Mouse (Mus musculus) hindbrain, embryonic 15.5 days (tissue): ENCODE results near the gene Tedc2. TPM values are rescaled to one million over a fixed set of nuclear protein-coding genes. Genes with fewer than 3 reads are reported as not detected.

Experiments
- ATAC-seq: fragments of 200-750 bp; cut with Nextera tagmentation; 2 replicates; pipeline ENCODE4 v1.8.0; 2017; ENCODE audit warnings: low read depth, moderate number of reproducible peaks, moderate TSS enrichment; ENCODE audit not compliant: low FRiP score
- H3K27ac ChIP-seq: fragments of 300-500 bp; sonication (generic); replicated peaks from 2 replicates; pipeline ENCODE4 v1.5.1; 2015; ENCODE audit warnings: mild to moderate bottlenecking, inconsistent platforms
- H3K27me3 ChIP-seq: fragments of 300-500 bp; sonication (generic); 2 replicates; pipeline ENCODE4 v1.6.1; 2015; ENCODE audit warnings: control low read depth, inconsistent platforms
- H3K36me3 ChIP-seq: fragments of 300-500 bp; sonication (generic); 2 replicates; pipeline ENCODE4 v1.6.1; 2015; ENCODE audit warnings: control low read depth, inconsistent platforms
- H3K4me1 ChIP-seq: fragments of 300-500 bp; sonication (generic); replicated peaks from 2 replicates; pipeline ENCODE4 v1.6.1; 2015; ENCODE audit warnings: control low read depth, inconsistent platforms
- H3K4me2 ChIP-seq: fragments of 300-500 bp; sonication (generic); 2 replicates; pipeline ENCODE4 v1.6.1; 2015; ENCODE audit warnings: moderate library complexity, mild to moderate bottlenecking, inconsistent platforms
- H3K4me3 ChIP-seq: fragments of 300-500 bp; sonication (generic); 2 replicates; pipeline ENCODE4 v1.5.1; 2015; ENCODE audit warnings: mild to moderate bottlenecking, inconsistent platforms
- H3K9ac ChIP-seq: fragments of 300-500 bp; sonication (generic); 2 replicates; pipeline ENCODE4 v1.6.1; 2015; ENCODE audit warnings: inconsistent platforms
- H3K9me3 ChIP-seq: fragments of 300-500 bp; sonication (generic); 2 replicates; pipeline ENCODE4 v1.6.1; 2016; ENCODE audit warnings: control low read depth, inconsistent platforms
- WGBS: fragments of 180-500 bp; shearing (Covaris S2); methylation state at CpG from one replicate; pipeline ENCODE4 v1.1.7; 2015; 5-methylcytosine and 5-hydroxymethylcytosine counted together
- polyA plus RNA-seq: library from polyadenylated mRNA; unstranded; fragments of >200 nt; fragmentation: Nextera tagmentation; extraction: Ambion mirVana; gene quantifications from 2 replicates; pipeline ENCODE4 v1.2.1, GENCODE M21; 2015

Tedc2 gene
- polyA plus RNA-seq, 1 experiment from 2014 or later: 12.6 TPM

DNA sequence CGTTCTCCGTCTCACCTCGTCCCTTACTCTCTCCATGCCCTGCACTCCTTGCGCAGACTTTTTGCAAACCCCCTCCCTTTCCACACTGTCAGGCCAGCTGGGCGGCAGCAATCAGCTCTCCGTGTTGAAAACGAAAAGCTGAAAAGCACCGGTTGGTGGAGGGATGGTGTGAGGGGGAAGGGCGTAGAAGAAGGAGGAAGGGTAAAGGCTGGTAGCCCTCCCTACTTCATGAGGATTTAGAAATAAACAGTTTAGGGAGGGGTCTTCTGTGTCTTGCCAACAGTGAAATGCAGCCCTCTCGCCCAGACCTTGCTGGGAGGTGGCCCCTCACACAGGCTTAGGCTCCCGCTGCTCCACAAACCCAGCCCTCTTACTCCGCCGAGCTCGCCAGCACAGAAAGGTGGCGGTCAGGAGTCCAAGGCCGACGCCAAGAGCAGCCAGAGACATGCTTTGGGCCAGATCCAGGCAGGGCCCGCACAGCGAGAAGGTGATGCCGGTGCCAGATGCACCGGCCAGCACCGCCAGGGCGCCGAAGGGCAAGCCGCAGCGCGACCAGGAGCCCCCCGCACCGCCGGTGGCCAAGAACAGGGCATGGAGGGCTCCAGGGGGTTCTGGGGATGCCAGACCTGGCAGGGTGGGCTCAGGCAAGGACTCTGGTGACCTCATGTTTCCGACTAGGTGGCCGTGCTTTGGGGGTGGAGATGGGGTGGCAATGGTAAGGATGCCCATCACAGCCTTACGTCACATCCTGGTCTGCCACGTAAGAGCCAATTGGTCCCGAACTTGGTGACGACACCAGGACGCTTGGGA, 8.8 kb downstream of the Tedc2 start:
- no peaks in the 10 kb centered on the region for H3K9me3 ChIP-seq
- H3K27ac ChIP-seq: peak overlapping the region; percentile 84
- WGBS: under 1% methylated on average over 37 of the region's 37 CpGs
- H3K4me2 ChIP-seq: peak overlapping the region; percentile 97
- peak; percentile 63 for ATAC-seq
- no peaks in the 10 kb centered on the region for H3K27me3 ChIP-seq
- H3K4me1 ChIP-seq: peaks cover 54% of the 10 kb centered on the region
- peak overlapping the region; percentile 85 for H3K9ac ChIP-seq
- H3K4me3 ChIP-seq: peak overlapping the region; percentile 56
- peaks cover 18% of the 10 kb centered on the region for H3K36me3 ChIP-seq

DNA sequence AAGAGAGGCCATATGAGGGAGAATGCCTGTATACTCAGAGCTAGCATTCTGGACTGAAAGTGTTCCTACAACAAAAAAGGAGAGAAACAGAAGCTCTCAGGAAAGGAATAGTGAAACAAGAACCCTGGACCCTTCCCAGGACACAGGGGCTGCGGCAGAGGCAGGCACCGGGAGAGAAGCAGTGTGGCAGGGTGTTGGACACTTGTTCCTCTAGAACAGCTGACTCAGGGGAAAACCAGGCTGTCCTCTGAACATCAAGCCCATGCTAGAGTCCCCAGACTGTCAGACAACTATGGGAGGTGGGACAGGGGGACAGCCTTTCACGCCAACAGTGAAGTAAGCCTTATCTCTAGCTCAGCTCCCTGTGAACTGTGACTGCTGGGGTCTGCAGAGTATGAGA, 10.1 kb downstream of the Tedc2 start:
- peaks cover 8% of the 10 kb centered on the region; the same call in 1 of the 2 replicates for H3K36me3 ChIP-seq
- 83% methylated on average over 3 of the region's 3 CpGs for WGBS
- peak overlapping the region; percentile 97 for H3K4me2 ChIP-seq
- H3K9ac ChIP-seq: no peak overlapping the region
- H3K27me3 ChIP-seq: no peaks in the 10 kb centered on the region
- H3K4me1 ChIP-seq: peaks cover 67% of the 10 kb centered on the region
- no peak for ATAC-seq
- no peaks in the 10 kb centered on the region for H3K9me3 ChIP-seq
- no peak overlapping the region for H3K4me3 ChIP-seq
- H3K27ac ChIP-seq: no peak overlapping the region

GRCm38 (mm10) chr17:24209916-24210240, 10.8 kb downstream of the Tedc2 start:
- no peak overlapping the region for H3K9ac ChIP-seq
- H3K4me3 ChIP-seq: no peak overlapping the region
- peak overlapping the region; percentile 93 for H3K4me2 ChIP-seq
- H3K27me3 ChIP-seq: no peaks in the 10 kb centered on the region
- peaks cover 69% of the 10 kb centered on the region for H3K4me1 ChIP-seq
- H3K27ac ChIP-seq: peak overlapping the region; percentile 74; the same call in 1 of the 2 replicates
- 81% methylated on average over 3 of the region's 3 CpGs for WGBS
- no peaks in the 10 kb centered on the region for H3K9me3 ChIP-seq
- 0 out of 2 replicates have a peak, but pooled peaks cover under 1% of the 10 kb centered on the region for H3K36me3 ChIP-seq
- ATAC-seq: no peak

DNA sequence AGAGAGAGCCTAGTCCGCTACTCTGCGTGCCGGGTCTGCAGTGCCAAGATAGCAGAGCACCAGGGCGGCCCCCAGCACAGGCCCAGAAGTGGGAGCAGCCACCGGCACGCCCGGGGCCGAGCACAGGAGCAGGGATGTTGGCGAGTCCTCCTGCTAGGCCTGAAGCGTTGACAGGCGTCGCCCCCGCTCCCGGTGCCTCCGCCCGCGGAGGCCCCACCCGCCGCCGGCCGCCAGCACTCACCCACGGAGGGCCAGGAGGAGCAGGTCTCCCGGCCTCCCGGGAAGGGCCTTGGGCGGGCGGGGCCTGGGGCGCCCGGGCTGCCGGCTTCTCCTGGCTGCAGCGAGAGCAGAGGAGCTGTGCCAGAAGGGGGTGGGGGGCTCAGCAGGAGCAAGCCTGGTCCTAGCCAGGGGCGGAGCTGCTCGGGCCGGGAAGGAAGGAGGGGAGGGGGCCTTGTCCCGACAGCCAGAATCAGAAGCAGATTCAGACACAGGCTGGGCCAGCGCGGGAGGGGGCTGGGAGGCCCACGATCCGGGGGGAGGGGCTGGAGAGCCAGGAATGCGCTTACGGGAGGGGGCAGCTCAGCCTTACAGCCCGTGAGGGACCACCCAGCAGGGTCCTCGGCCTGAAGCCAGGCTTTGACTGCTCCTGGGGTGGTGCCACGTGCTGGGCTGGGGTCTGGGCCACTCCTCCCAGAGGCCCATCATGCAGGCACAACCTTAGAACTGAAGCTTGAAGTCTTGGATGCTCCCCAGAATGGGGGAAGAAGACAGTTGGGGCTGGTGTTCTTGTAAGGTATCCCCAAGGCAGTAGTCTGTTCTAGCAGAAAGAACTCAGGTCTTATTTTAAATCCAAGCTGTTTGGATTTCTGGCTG, 11.4 kb downstream of the Tedc2 start, which contains the start of gene Ntn3:
TSS of gene Ntn3 (minus strand) at position 489 of the 873 bp plus-strand sequence.
- Histone ChIP-seq H3K36me3 (no peaks in the 10 kb centered on the region), H3K27me3 (no peaks in the 10 kb centered on the region), H3K4me3 (peak within 1 kb of the TSS; percentile 47), H3K27ac (peak within 1 kb of the TSS; percentile 74), H3K4me1 (peaks cover 75% of the 10 kb centered on the region), H3K9ac (peak within 1 kb of the TSS; percentile 73), H3K4me2 (peak within 1 kb of the TSS; percentile 93), H3K9me3 (no peaks in the 10 kb centered on the region)
- ATAC-seq: peak; percentile 7; the same call in 1 of the 2 replicates
- 1% methylated on average over 35 of the region's 43 CpGs for WGBS

DNA sequence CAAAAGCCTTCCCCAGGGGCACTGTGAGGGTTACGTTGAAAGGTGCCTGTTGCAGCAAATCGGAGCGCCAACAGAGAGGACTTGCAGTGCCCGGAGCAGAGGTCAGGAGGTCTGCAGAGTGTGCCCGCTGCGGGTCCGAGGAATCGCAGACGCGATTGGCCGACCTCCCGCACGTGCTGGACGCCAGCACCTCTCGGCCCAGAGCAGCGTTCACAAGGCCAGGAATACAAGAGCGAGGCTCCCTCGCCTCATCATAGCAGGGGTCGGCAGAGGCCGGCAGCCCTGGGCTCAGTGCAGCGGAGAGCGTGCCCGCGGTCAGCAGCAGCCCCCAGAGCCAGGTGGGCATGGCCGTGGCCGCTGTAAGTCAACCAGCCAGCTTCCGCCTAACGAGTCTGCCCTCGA, 12.0 kb downstream of the Tedc2 start:
- no peak for ATAC-seq
- H3K27me3 ChIP-seq: no peaks in the 10 kb centered on the region
- H3K9ac ChIP-seq: peak overlapping the region; percentile 73
- peak overlapping the region; percentile 47 for H3K4me3 ChIP-seq
- H3K36me3 ChIP-seq: no peaks in the 10 kb centered on the region
- H3K27ac ChIP-seq: peak overlapping the region; percentile 74
- 0% methylated on average over 29 of the region's 29 CpGs for WGBS
- H3K4me1 ChIP-seq: peaks cover 81% of the 10 kb centered on the region
- no peaks in the 10 kb centered on the region for H3K9me3 ChIP-seq
- peak overlapping the region; percentile 93 for H3K4me2 ChIP-seq

- ATAC-seq: no peak
Observed at GRCm38 (mm10) chr17:24207768-24208640, 12.6 kb downstream of the Tedc2 start.

GRCm38 (mm10) chr17:24206451-24207351, 13.9 kb downstream of the Tedc2 start:
- WGBS: 4% methylated on average over 62 of the region's 62 CpGs
- ATAC-seq: peak; percentile 17
- no peaks in the 10 kb centered on the region for H3K9me3 ChIP-seq

More at GRCm38 (mm10) chr17:24207768-24208640, 12.6 kb downstream of the Tedc2 start:
- H3K4me2 ChIP-seq: peak overlapping the region; percentile 93
- WGBS: 52% methylated on average over 34 of the region's 34 CpGs
- H3K27me3 ChIP-seq: no peaks in the 10 kb centered on the region
- peak overlapping the region; percentile 47 for H3K4me3 ChIP-seq
- H3K27ac ChIP-seq: peak overlapping the region; percentile 74; the same call in 1 of the 2 replicates
- H3K36me3 ChIP-seq: no peaks in the 10 kb centered on the region
- no peaks in the 10 kb centered on the region for H3K9me3 ChIP-seq
- peaks cover 88% of the 10 kb centered on the region for H3K4me1 ChIP-seq
- H3K9ac ChIP-seq: peak overlapping the region; percentile 73

DNA sequence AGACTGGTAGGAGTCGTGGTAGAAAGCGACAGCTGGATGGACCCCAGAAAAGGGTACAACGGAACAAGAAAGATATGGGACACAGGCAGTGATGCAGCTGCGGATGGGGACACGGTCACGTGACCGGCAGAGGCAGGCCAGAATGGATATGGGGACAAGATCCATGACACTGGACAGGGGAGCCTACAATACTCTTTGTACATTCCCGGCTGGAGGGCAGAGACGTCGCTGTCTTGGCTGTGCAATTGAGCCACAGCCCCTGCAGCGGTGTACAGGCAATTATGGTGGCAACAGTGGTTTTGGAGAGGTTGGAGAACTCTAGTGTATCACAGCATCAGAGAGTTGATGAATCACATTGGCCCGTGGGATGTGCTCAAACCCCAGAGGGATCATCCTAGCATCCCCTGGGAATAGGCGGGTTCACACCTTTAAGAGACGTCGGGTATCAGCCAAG, 14.7 kb downstream of the Tedc2 start:
- Histone ChIP-seq H3K27me3 (no peaks in the 10 kb centered on the region), H3K9ac (peak overlapping the region; percentile 81), H3K36me3 (no peaks in the 10 kb centered on the region), H3K27ac (peak overlapping the region; percentile 80), H3K4me3 (peak overlapping the region; percentile 81), H3K9me3 (no peaks in the 10 kb centered on the region), H3K4me1 (peaks cover 92% of the 10 kb centered on the region), H3K4me2 (peak overlapping the region; percentile 93)
- peak; percentile 16; the same call in 1 of the 2 replicates for ATAC-seq
- WGBS: 5% methylated on average over 15 of the region's 15 CpGs

More at GRCm38 (mm10) chr17:24206451-24207351, 13.9 kb downstream of the Tedc2 start:
- Histone ChIP-seq H3K4me1 (peaks cover 95% of the 10 kb centered on the region), H3K27ac (peak overlapping the region; percentile 80), H3K4me2 (peak overlapping the region; percentile 93), H3K36me3 (no peaks in the 10 kb centered on the region), H3K27me3 (no peaks in the 10 kb centered on the region), H3K9ac (peak overlapping the region; percentile 81), H3K4me3 (peak overlapping the region; percentile 81)

DNA sequence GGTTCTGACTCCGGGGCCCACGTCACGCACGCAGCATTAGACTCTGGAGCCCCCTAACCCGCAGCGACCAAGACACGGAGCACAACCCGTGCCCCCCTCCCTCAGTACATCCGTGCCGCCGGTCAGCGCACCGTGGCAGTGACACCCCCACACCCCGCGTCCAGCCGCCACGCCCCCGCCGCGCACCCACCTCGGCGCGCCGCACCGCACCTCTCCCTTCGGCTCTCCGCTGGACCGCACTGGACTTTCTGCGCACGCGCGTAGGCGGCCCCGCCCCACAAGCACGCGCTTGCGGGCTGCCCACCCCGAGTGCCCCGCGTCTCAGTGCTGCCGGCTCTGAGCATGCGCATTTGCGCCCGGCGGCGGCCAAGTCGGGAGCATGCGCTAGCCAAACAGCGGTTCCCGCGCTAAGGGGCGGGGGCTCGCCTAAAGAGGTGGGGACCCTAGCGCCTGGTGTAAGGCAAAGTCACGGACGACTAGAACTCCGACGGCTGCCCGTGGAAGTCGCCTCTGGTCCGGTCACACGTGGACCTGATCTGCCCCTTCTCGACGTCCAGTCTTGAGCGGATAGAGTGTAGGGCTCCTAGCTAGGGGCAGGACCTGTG, 15.3 kb downstream of the Tedc2 start, which contains the start of gene Tbc1d24:
TSS of gene Tbc1d24 (minus strand) at position 279 of the 605 bp plus-strand sequence.
- H3K27ac ChIP-seq: peak within 1 kb of the TSS; percentile 80
- under 1% methylated on average over 63 of the region's 65 CpGs for WGBS

GRCm38 (mm10) chr17:24204846-24205245, 15.8 kb downstream of the Tedc2 start:
- H3K9ac ChIP-seq: peak overlapping the region; percentile 81
- H3K4me2 ChIP-seq: peak overlapping the region; percentile 93
- peak overlapping the region; percentile 67 for H3K27ac ChIP-seq
- no peaks in the 10 kb centered on the region for H3K36me3 ChIP-seq
- peaks cover 85% of the 10 kb centered on the region for H3K4me1 ChIP-seq
- H3K9me3 ChIP-seq: no peaks in the 10 kb centered on the region
- WGBS: 12% methylated on average over 7 of the region's 7 CpGs
- no peak for ATAC-seq
- peak overlapping the region; percentile 81 for H3K4me3 ChIP-seq
- H3K27me3 ChIP-seq: no peaks in the 10 kb centered on the region

More for the DNA sequence above, 15.3 kb downstream of the Tedc2 start, which contains the start of gene Tbc1d24:
- H3K4me1 ChIP-seq: peaks cover 86% of the 10 kb centered on the region
- peak within 1 kb of the TSS; percentile 93 for H3K4me2 ChIP-seq
- H3K27me3 ChIP-seq: no peaks in the 10 kb centered on the region
- peak within 1 kb of the TSS; percentile 81 for H3K4me3 ChIP-seq
- ATAC-seq: peak; percentile 74
- peak within 1 kb of the TSS; percentile 81 for H3K9ac ChIP-seq
- H3K36me3 ChIP-seq: no peaks in the 10 kb centered on the region
- no peaks in the 10 kb centered on the region for H3K9me3 ChIP-seq
